In genomic region chr2:125221673-125222072, GRCm38 (mm10) we compare ENCODE assay signal across 30 mouse cellular contexts.
"Had no signal": no experiment of that assay in that cellular context is flagged by ENCODE, and none has a peak within 500 bp of the region (broad histone marks: within the 10 kb centered on the region; RNA-seq: fewer than 3 reads in every experiment).

No protein-coding gene starts in this region.

- DNase-seq: left cerebral cortex, postnatal 4 days; liver; liver, embryonic 13.5 days; liver, postnatal 0 days; lung, adult 18-20 months; lung, adult 2 months; lung, embryonic 14.5 days; lung, postnatal 10 days; lung, postnatal 14 days; lung, postnatal 36 days; lung, postnatal 4 days had no signal

- H3K4me2 ChIP-seq: limb, embryonic 12.5 days; limb, embryonic 13.5 days; limb, embryonic 15.5 days; liver, embryonic 11.5 days; liver, embryonic 12.5 days; liver, embryonic 13.5 days; liver, embryonic 15.5 days; lung, embryonic 14.5 days; lung, embryonic 15.5 days; midbrain, embryonic 12.5 days; midbrain, embryonic 13.5 days; midbrain, embryonic 15.5 days had no signal

- H3K9ac ChIP-seq: limb, embryonic 12.5 days; limb, embryonic 13.5 days; limb, embryonic 15.5 days; liver, embryonic 12.5 days; liver, embryonic 13.5 days; liver, embryonic 14.5 days; liver, embryonic 15.5 days; liver, postnatal 0 days; lung, embryonic 14.5 days; lung, embryonic 15.5 days; midbrain, embryonic 12.5 days; midbrain, embryonic 13.5 days; midbrain, embryonic 15.5 days had no signal

- H3K9me3 ChIP-seq: limb, embryonic 10.5 days; limb, embryonic 12.5 days; limb, embryonic 13.5 days; limb, embryonic 15.5 days; liver, embryonic 12.5 days; liver, embryonic 13.5 days; liver, embryonic 15.5 days; lung, embryonic 15.5 days; megakaryocyte, embryonic 14.5 days; midbrain, embryonic 10.5 days; midbrain, embryonic 12.5 days; midbrain, embryonic 13.5 days; midbrain, embryonic 15.5 days had no signal

- H3K4me3 ChIP-seq: left cerebral cortex, adult 2 months; limb, embryonic 10.5 days; limb, embryonic 12.5 days; limb, embryonic 13.5 days; limb, embryonic 15.5 days; liver, embryonic 12.5 days; liver, embryonic 13.5 days; liver, embryonic 15.5 days; lung, embryonic 15.5 days; megakaryocyte, embryonic 14.5 days; midbrain, embryonic 10.5 days; midbrain, embryonic 12.5 days; midbrain, embryonic 13.5 days; midbrain, embryonic 15.5 days; myocyte had no signal

- H3K27ac ChIP-seq: left cerebral cortex, adult 2 months; limb, embryonic 10.5 days; limb, embryonic 12.5 days; limb, embryonic 13.5 days; limb, embryonic 15.5 days; liver, embryonic 12.5 days; liver, embryonic 13.5 days; liver, embryonic 14.5 days; liver, embryonic 15.5 days; lung, embryonic 15.5 days; macrophage; midbrain, embryonic 10.5 days; midbrain, embryonic 12.5 days; midbrain, embryonic 13.5 days; midbrain, embryonic 15.5 days had no signal

- H3K4me1 ChIP-seq: limb, embryonic 10.5 days; limb, embryonic 12.5 days; limb, embryonic 13.5 days; limb, embryonic 15.5 days; liver, embryonic 12.5 days; liver, embryonic 13.5 days; lung, embryonic 15.5 days; midbrain, embryonic 10.5 days; midbrain, embryonic 12.5 days; midbrain, embryonic 13.5 days; midbrain, embryonic 15.5 days had no signal

- ATAC-seq: liver, embryonic 12.5 days; liver, postnatal 0 days; lung, postnatal 0 days; midbrain, embryonic 13.5 days; midbrain, embryonic 15.5 days; midbrain, embryonic 16.5 days had no signal

- H3K36me3 ChIP-seq: limb, embryonic 10.5 days; limb, embryonic 12.5 days; limb, embryonic 13.5 days; limb, embryonic 15.5 days; liver, embryonic 12.5 days; liver, embryonic 13.5 days; liver, embryonic 15.5 days; lung, embryonic 15.5 days; midbrain, embryonic 10.5 days; midbrain, embryonic 12.5 days; midbrain, embryonic 13.5 days; midbrain, embryonic 15.5 days had no signal

- H3K27me3 ChIP-seq: limb, embryonic 12.5 days; limb, embryonic 13.5 days; limb, embryonic 15.5 days; liver, embryonic 12.5 days; liver, embryonic 13.5 days; liver, embryonic 15.5 days; lung, embryonic 15.5 days; midbrain, embryonic 12.5 days; midbrain, embryonic 13.5 days; midbrain, embryonic 15.5 days had no signal
